In the genomic region with DNA sequence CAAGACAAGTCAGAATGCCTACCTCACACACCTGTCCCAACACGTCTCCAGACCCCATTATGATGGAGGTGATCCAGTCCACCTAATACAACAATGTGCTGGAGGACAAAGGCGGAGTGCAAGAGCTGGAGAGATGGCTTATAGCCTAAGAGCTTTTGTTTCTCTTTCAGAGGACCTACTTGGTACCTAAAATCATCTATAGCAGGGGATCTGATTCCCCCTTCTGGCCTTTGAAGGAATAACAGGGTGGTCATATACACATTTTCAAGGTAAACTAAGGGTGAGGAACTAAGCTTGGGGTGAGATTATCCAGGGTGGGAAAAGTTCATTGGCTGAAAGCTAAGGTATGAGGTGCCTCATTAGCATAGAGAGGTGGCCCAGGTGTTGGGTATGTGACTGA, we compare ENCODE assay signal across 10 mouse cellular contexts. TPM values are rescaled to one million over a fixed set of nuclear protein-coding genes. Genes with fewer than 3 reads are reported as not detected.
DNase-seq lines count a peak whose midpoint lies in the region; ATAC-seq and TF ChIP-seq lines count a peak whose summit lies in the region.
"Had no signal": no experiment of that assay in that cellular context is flagged by ENCODE, and none has a peak within 500 bp of the region (broad histone marks: within the 10 kb centered on the region; RNA-seq: fewer than 3 reads in every experiment).

No protein-coding gene starts in this region.

- no peaks in the 10 kb centered on the region for H3K9me3 ChIP-seq in heart, embryonic 10.5 days
- no peaks in the 10 kb centered on the region for H3K9me3 ChIP-seq in intestine, postnatal 0 days (ENCODE audit: control insufficient read depth)
- H3K9me3 ChIP-seq in midbrain, embryonic 13.5 days: no peaks in the 10 kb centered on the region
- H3K9me3 ChIP-seq: heart, embryonic 13.5 days; megakaryocyte, embryonic 14.5 days had no signal

- no peak overlapping the region for H3K4me2 ChIP-seq in intestine, postnatal 0 days (replicated peaks; ENCODE audit: low read depth)
- no peak overlapping the region for H3K4me2 ChIP-seq in midbrain, embryonic 13.5 days (replicated peaks)
- H3K4me2 ChIP-seq: heart, embryonic 13.5 days had no signal

- H3K4me1 ChIP-seq in heart, adult 2 months (ENCODE audit: control insufficient read depth, insufficient read depth, low read length): no peaks in the 10 kb centered on the region
- H3K4me1 ChIP-seq in heart, embryonic 10.5 days: no peaks in the 10 kb centered on the region
- H3K4me1 ChIP-seq in intestine, postnatal 0 days (replicated peaks; ENCODE audit: control insufficient read depth, insufficient read depth, low read length): no peaks in the 10 kb centered on the region
- no peaks in the 10 kb centered on the region for H3K4me1 ChIP-seq in midbrain, embryonic 13.5 days (replicated peaks)
- H3K4me1 ChIP-seq: heart, embryonic 13.5 days; megakaryocyte, embryonic 14.5 days had no signal

- no peaks in the 10 kb centered on the region for H3K79me2 ChIP-seq in heart, adult 2 months (replicated peaks; ENCODE audit: control insufficient read depth, insufficient read depth, low read length)

- ATAC-seq in intestine, postnatal 0 days: no peak
- peak; percentile 62; the same call in 1 of the 2 replicates for ATAC-seq in midbrain, embryonic 13.5 days

- no peak overlapping the region for H3K27ac ChIP-seq in heart, adult 2 months
- no peak overlapping the region for H3K27ac ChIP-seq in heart, embryonic 10.5 days
- H3K27ac ChIP-seq in intestine, postnatal 0 days (ENCODE audit: low read depth, low read length): no peak overlapping the region
- H3K27ac ChIP-seq in midbrain, embryonic 13.5 days: no peak overlapping the region
- H3K27ac ChIP-seq: heart, embryonic 13.5 days had no signal

- no peak for TF ChIP-seq EP300 in heart, adult 2 months (IDR thresholded peaks at IDR 0.05; ENCODE audit: insufficient read depth, low read depth, low read length)

- 54% methylated on average over 2 of the region's 2 CpGs for WGBS in heart, adult 2 months
- WGBS in heart, embryonic 10.5 days: 59% methylated on average over 2 of the region's 2 CpGs
- 58% methylated on average over 2 of the region's 2 CpGs for WGBS in intestine, postnatal 0 days
- 37% methylated on average over 2 of the region's 2 CpGs for WGBS in midbrain, embryonic 13.5 days

- no peaks in the 10 kb centered on the region for H3K27me3 ChIP-seq in heart, adult 2 months (ENCODE audit: control insufficient read depth, insufficient read depth, low read length)
- H3K27me3 ChIP-seq in heart, embryonic 10.5 days (ENCODE audit: insufficient read depth, poor library complexity, severe bottlenecking): no peaks in the 10 kb centered on the region
- H3K27me3 ChIP-seq in intestine, postnatal 0 days (replicated peaks; ENCODE audit: control insufficient read depth, insufficient read depth, low read length): no peaks in the 10 kb centered on the region
- no peaks in the 10 kb centered on the region; the same call in 1 of the 2 replicates for H3K27me3 ChIP-seq in midbrain, embryonic 13.5 days

- intact Hi-C loops in heart, adult 2 months (cut with DNase I): loop anchor here (10.0 kb wide), 1 partner anchor 689 kb away; no protein-coding TSS in a partner anchor

- peak; percentile 77 for TF ChIP-seq CTCF in heart, adult 2 months (IDR thresholded peaks at IDR 0.05)
- peak; percentile 82 for TF ChIP-seq CTCF in intestine, postnatal 0 days (IDR thresholded peaks at IDR 0.05; ENCODE audit: low read depth)

- no peak for TF ChIP-seq POLR2A in heart, adult 2 months (IDR thresholded peaks at IDR 0.05; ENCODE audit: insufficient read depth, low read depth, low read length)

- no peak overlapping the region for H3K9ac ChIP-seq in heart, adult 2 months (ENCODE audit: low read depth, low read length)
- no peak overlapping the region for H3K9ac ChIP-seq in intestine, postnatal 0 days (ENCODE audit: low read depth, low read length)
- no peak overlapping the region for H3K9ac ChIP-seq in midbrain, embryonic 13.5 days (replicated peaks)
- H3K9ac ChIP-seq: heart, embryonic 13.5 days had no signal

- no peak for DNase-seq in heart, adult 2 months
- DNase-seq in heart, embryonic 10.5 days (ENCODE audit: low spot score): no peak
- peak; percentile 67 for DNase-seq in A20 (ENCODE audit: low read depth, low spot score)
- peak; percentile 29 for DNase-seq in cerebellum, adult 9-10 months
- DNase-seq in testis, postnatal 14 days (ENCODE audit: low spot score): no peak
- DNase-seq in gastrocnemius, postnatal 25 days: no peak

- H3K36me3 ChIP-seq in heart, adult 2 months (ENCODE audit: control insufficient read depth, insufficient read depth, low read length): no peaks in the 10 kb centered on the region
- H3K36me3 ChIP-seq in heart, embryonic 10.5 days: no peaks in the 10 kb centered on the region
- no peaks in the 10 kb centered on the region for H3K36me3 ChIP-seq in intestine, postnatal 0 days (ENCODE audit: control insufficient read depth, insufficient read depth)
- no peaks in the 10 kb centered on the region for H3K36me3 ChIP-seq in midbrain, embryonic 13.5 days
- H3K36me3 ChIP-seq: heart, embryonic 13.5 days had no signal

- H3K4me3 ChIP-seq in heart, adult 2 months: no peak overlapping the region
- H3K4me3 ChIP-seq in heart, embryonic 10.5 days: no peak overlapping the region
- H3K4me3 ChIP-seq in intestine, postnatal 0 days (ENCODE audit: low read depth, low read length): no peak overlapping the region
- no peak overlapping the region for H3K4me3 ChIP-seq in midbrain, embryonic 13.5 days (replicated peaks)
- H3K4me3 ChIP-seq: heart, embryonic 13.5 days; megakaryocyte, embryonic 14.5 days had no signal

RNA-seq across cellular contexts. Expression of gene E330034G19Rik, which starts 19.4 kb away (rescaled TPM):
- not detected for total RNA-seq in heart, adult 2 months (2021)
- polyA plus RNA-seq in heart, adult 2 months (2012; rRNA removed): not detected in 2 replicates
- polyA plus RNA-seq in heart, embryonic 10.5 days (2016; fragmentation: Nextera tagmentation; extraction: Ambion mirVana): not detected in 2 replicates
- polyA plus RNA-seq in intestine, postnatal 0 days (2015; fragmentation: Nextera tagmentation; extraction: Ambion mirVana): not detected in 2 replicates
- polyA plus RNA-seq in midbrain, embryonic 13.5 days (2015; fragmentation: Nextera tagmentation; extraction: Ambion mirVana): not detected in 2 replicates
- total RNA-seq in gastrocnemius, postnatal 25 days (2021): not detected
- polyA plus RNA-seq: heart, embryonic 13.5 days had no signal

RNA-seq across cellular contexts. Expression of gene Dlg5, which starts 27.9 kb away (rescaled TPM):
- total RNA-seq in heart, adult 2 months (2021): 1 to 10 TPM; 7.7 TPM
- 11.4 and 13.9 TPM in 2 replicates for polyA plus RNA-seq in heart, adult 2 months (2012; rRNA removed)
- polyA plus RNA-seq in heart, embryonic 10.5 days (2016; fragmentation: Nextera tagmentation; extraction: Ambion mirVana): 11.3 and 15.1 TPM in 2 replicates
- 5.0 and 5.5 TPM in 2 replicates for polyA plus RNA-seq in intestine, postnatal 0 days (2015; fragmentation: Nextera tagmentation; extraction: Ambion mirVana)
- 18.8 and 19.4 TPM in 2 replicates for polyA plus RNA-seq in midbrain, embryonic 13.5 days (2015; fragmentation: Nextera tagmentation; extraction: Ambion mirVana)
- total RNA-seq in gastrocnemius, postnatal 25 days (2021): 1 to 10 TPM; 6.7 to 7.0 TPM

Comparison
In these comparisons a context has a peak if more than half of its experiments do, and no peak if none do; other contexts are left out.
1. DNase-seq: peak in A20 (single experiment) and cerebellum, adult 9-10 months (single experiment); none in heart, adult 2 months (0 of 2), heart, embryonic 10.5 days (single experiment), testis, postnatal 14 days (single experiment) and gastrocnemius, postnatal 25 days (single experiment).